In genomic region chr14:53765918-53766317, GRCm38 (mm10) we compare ENCODE assay signal across 7 mouse cellular contexts.
A peak's percentile ranks its signal among the peaks of the same experiment; 100 is the strongest.
DNase-seq lines count a peak whose midpoint lies in the region; ATAC-seq and TF ChIP-seq lines count a peak whose summit lies in the region.
"Not testable (repeated sequence)": the region's sequence is repeated elsewhere in the genome, so short reads cannot be mapped to it uniquely, and the experiment has no call there.

No protein-coding gene starts in this region.

- H3K27me3 ChIP-seq in liver, embryonic 11.5 days (replicated peaks; ENCODE audit: control insufficient read depth, insufficient read depth, low read length); liver, embryonic 14.5 days (ENCODE audit: control insufficient read depth, insufficient read depth, low read length); liver, postnatal 0 days (ENCODE audit: insufficient read depth, low read length); stomach, embryonic 15.5 days (replicated peaks): not testable (repeated sequence)

- H3K4me3 ChIP-seq in liver, embryonic 11.5 days (ENCODE audit: low read depth, low read length); liver, embryonic 14.5 days (ENCODE audit: insufficient read depth in 1 of 2, low read depth in 2 of 2, low read length in 2 of 2); liver, postnatal 0 days (ENCODE audit: low read depth, low read length); stomach, embryonic 15.5 days (replicated peaks): not testable (repeated sequence)

- 37% methylated on average over 1 of the region's 1 CpGs for WGBS in liver, embryonic 11.5 days
- 18% methylated on average over 1 of the region's 1 CpGs for WGBS in liver, embryonic 14.5 days (ENCODE audit: insufficient replicate concordance)
- WGBS in liver, postnatal 0 days (ENCODE audit: insufficient replicate concordance), result 28% methylated on average over 1 of the region's 1 CpGs
- WGBS in stomach, embryonic 15.5 days, result 88% methylated on average over 1 of the region's 1 CpGs

- not testable (repeated sequence) for H3K4me1 ChIP-seq in liver, embryonic 11.5 days (replicated peaks; ENCODE audit: control insufficient read depth, insufficient read depth, low read length); liver, postnatal 0 days (ENCODE audit: insufficient read depth); stomach, embryonic 15.5 days
- H3K4me1 ChIP-seq in liver, embryonic 14.5 days (replicated peaks; ENCODE audit: control insufficient read depth in 2 of 2, insufficient read depth in 2 of 2, low read length in 1 of 2), result peaks cover 16 to 18% of the 10 kb centered on the region in 2 experiments

- TF ChIP-seq EP300 in liver, embryonic 14.5 days (IDR thresholded peaks at IDR 0.05; ENCODE audit: low read depth), result peak; percentile 89
- TF ChIP-seq EP300 in liver, postnatal 0 days (IDR thresholded peaks at IDR 0.05; ENCODE audit: low read depth), result peak; percentile 89

- H3K9ac ChIP-seq in liver, embryonic 11.5 days (ENCODE audit: low read depth, low read length); liver, postnatal 0 days (replicated peaks); stomach, embryonic 15.5 days: not testable (repeated sequence)
- 0 out of 2 replicates have a peak overlapping the region, but pooled peaks have one; percentile 5 for H3K9ac ChIP-seq in liver, embryonic 14.5 days (replicated peaks)

- not testable (repeated sequence) for TF ChIP-seq CTCF in liver, embryonic 14.5 days (IDR thresholded peaks at IDR 0.05; ENCODE audit: low read depth); liver, postnatal 0 days (IDR thresholded peaks at IDR 0.05; ENCODE audit: low read depth)

- H3K4me2 ChIP-seq in liver, embryonic 11.5 days; stomach, embryonic 15.5 days: not testable (repeated sequence)
- H3K4me2 ChIP-seq in liver, embryonic 14.5 days (ENCODE audit: low read depth), result peak overlapping the region; percentile 51
- H3K4me2 ChIP-seq in liver, postnatal 0 days (ENCODE audit: low read depth, low read length), result peak overlapping the region; percentile 13; the same call in 1 of the 2 replicates

- ATAC-seq in erythroid progenitor cell, adult 5-6 weeks (replicated peaks; ENCODE audit: low FRiP score, poor library complexity, severe bottlenecking), result peak; percentile 77
- ATAC-seq in liver, embryonic 11.5 days (replicated peaks; ENCODE audit: low FRiP score), result peak; percentile 91
- ATAC-seq in liver, embryonic 14.5 days (ENCODE audit: insufficient read depth), result peak; percentile 95
- ATAC-seq in liver, postnatal 0 days, result peak; percentile 83
- ATAC-seq in stomach, embryonic 15.5 days (ENCODE audit: insufficient read depth, low FRiP score, low read depth), result peak; percentile 77

- H3K9me3 ChIP-seq in liver, embryonic 11.5 days (ENCODE audit: control insufficient read depth, low read length); liver, embryonic 14.5 days (ENCODE audit: control insufficient read depth, low read length); liver, postnatal 0 days (ENCODE audit: low read length); stomach, embryonic 15.5 days: not testable (repeated sequence)

- H3K27ac ChIP-seq in liver, embryonic 11.5 days (ENCODE audit: low read depth, low read length); liver, postnatal 0 days (ENCODE audit: low read depth); stomach, embryonic 15.5 days: not testable (repeated sequence)
- peak overlapping the region; percentile 48 for H3K27ac ChIP-seq in liver, embryonic 14.5 days

- peak; percentile 29 for DNase-seq in 416B (ENCODE audit: low read depth)
- DNase-seq in c-Kit-positive CD71-positive TER-119-negative erythroid progenitor cells, embryonic 14.5 days (ENCODE audit: low read depth), result peak; percentile 63
- DNase-seq in liver, embryonic 11.5 days (ENCODE audit: low spot score); liver, postnatal 0 days: not testable (repeated sequence)
- peak in 1 of 3 experiments; percentile 79 for DNase-seq in liver, embryonic 14.5 days (ENCODE audit: low read depth in 3 of 3, low spot score in 3 of 3)

- not testable (repeated sequence) for H3K36me3 ChIP-seq in liver, embryonic 11.5 days (ENCODE audit: control insufficient read depth, insufficient read depth, low read length); liver, embryonic 14.5 days (replicated peaks; ENCODE audit: control insufficient read depth, insufficient read depth, low read depth); liver, postnatal 0 days (replicated peaks; ENCODE audit: insufficient read depth, low read length); stomach, embryonic 15.5 days
